29 mouse cellular contexts compared by ENCODE assay signal in the genomic region with DNA sequence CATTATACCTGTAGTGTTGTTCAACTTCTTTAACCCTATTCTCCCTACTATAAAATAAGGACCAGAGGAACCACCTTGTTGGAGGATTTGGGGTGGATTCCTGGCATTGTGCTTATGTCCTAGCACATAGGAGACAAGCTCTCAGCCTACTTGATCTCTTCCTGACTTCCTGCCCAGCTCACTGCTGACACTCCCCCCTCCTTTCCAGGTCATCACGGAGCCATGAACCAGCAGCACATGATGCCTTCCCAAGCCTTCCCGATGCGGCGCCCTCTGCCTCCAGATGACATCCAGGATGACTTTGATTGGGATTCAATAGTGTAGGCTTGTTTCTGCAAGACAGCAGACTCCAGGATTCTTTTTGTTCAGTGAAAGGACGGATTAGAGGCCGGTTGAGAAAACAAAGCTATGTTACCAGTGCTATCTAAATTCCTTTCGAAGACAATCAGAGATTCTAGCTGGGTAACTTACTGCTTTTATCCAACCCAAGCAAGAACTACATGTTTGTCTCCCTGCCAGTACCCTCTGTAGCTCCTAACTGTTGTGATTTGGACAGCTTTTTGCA. TPM values are rescaled to one million over a fixed set of nuclear protein-coding genes. Genes with fewer than 3 reads are reported as not detected.
A peak's percentile ranks its signal among the peaks of the same experiment; 100 is the strongest.
DNase-seq lines count a peak whose midpoint lies in the region; ATAC-seq and TF ChIP-seq lines count a peak whose summit lies in the region.
"Had no signal": no experiment of that assay in that cellular context is flagged by ENCODE, and none has a peak within 500 bp of the region (broad histone marks: within the 10 kb centered on the region; RNA-seq: fewer than 3 reads in every experiment).

No protein-coding gene starts in this region.

- no peak overlapping the region for H3K4me2 ChIP-seq in heart, postnatal 0 days (ENCODE audit: low read depth, low read length)
- H3K4me2 ChIP-seq in midbrain, embryonic 15.5 days = no peak overlapping the region
- H3K4me2 ChIP-seq: hindbrain, embryonic 12.5 days; kidney, embryonic 15.5 days; limb, embryonic 15.5 days; lung, embryonic 15.5 days had no signal

- no peak for TF ChIP-seq EP300 in heart, postnatal 0 days (IDR thresholded peaks at IDR 0.05; ENCODE audit: low read depth)

- H3K27me3 ChIP-seq in heart, postnatal 0 days (ENCODE audit: control insufficient read depth, insufficient read depth, low read length) = no peaks in the 10 kb centered on the region
- H3K27me3 ChIP-seq in heart, embryonic 10.5 days (ENCODE audit: insufficient read depth, poor library complexity, severe bottlenecking) = no peaks in the 10 kb centered on the region
- no peaks in the 10 kb centered on the region for H3K27me3 ChIP-seq in midbrain, embryonic 15.5 days (replicated peaks)
- no peaks in the 10 kb centered on the region for H3K27me3 ChIP-seq in thymus, adult 2 months (ENCODE audit: control insufficient read depth, insufficient read depth, low read length)
- H3K27me3 ChIP-seq: hindbrain, embryonic 12.5 days; kidney, embryonic 15.5 days; limb, embryonic 15.5 days; lung, embryonic 15.5 days; megakaryocyte, embryonic 14.5 days; Patski had no signal

- ATAC-seq in heart, postnatal 0 days (ENCODE audit: insufficient read depth, low read depth) = no peak
- ATAC-seq in midbrain, embryonic 15.5 days (replicated peaks) = no peak
- ATAC-seq: activated CD4-positive, CD25-positive, alpha-beta regulatory T cell, adult 4 months; forebrain, embryonic 14.5 days; Patski had no signal

- H3K4me3 ChIP-seq in heart, postnatal 0 days (ENCODE audit: low read depth, low read length) = no peak overlapping the region
- no peak overlapping the region for H3K4me3 ChIP-seq in heart, embryonic 10.5 days
- H3K4me3 ChIP-seq in midbrain, embryonic 15.5 days = no peak overlapping the region
- no peak overlapping the region for H3K4me3 ChIP-seq in thymus, adult 2 months (ENCODE audit: control insufficient read depth, insufficient read depth, low read length)
- H3K4me3 ChIP-seq: hindbrain, embryonic 12.5 days; kidney, embryonic 15.5 days; left cerebral cortex, adult 2 months; limb, embryonic 15.5 days; lung, embryonic 15.5 days; megakaryocyte, embryonic 14.5 days had no signal

- WGBS in heart, postnatal 0 days = 34% methylated on average over 7 of the region's 7 CpGs
- WGBS in heart, embryonic 10.5 days = 60% methylated on average over 7 of the region's 7 CpGs
- 20% methylated on average over 7 of the region's 7 CpGs for WGBS in midbrain, embryonic 15.5 days
- WGBS in thymus, adult 2 months = 95% methylated on average over 7 of the region's 7 CpGs

- no peaks in the 10 kb centered on the region for H3K9me3 ChIP-seq in heart, postnatal 0 days (replicated peaks; ENCODE audit: control insufficient read depth, low read length)
- no peaks in the 10 kb centered on the region for H3K9me3 ChIP-seq in heart, embryonic 10.5 days
- H3K9me3 ChIP-seq in midbrain, embryonic 15.5 days = no peaks in the 10 kb centered on the region
- H3K9me3 ChIP-seq: hindbrain, embryonic 12.5 days; kidney, embryonic 15.5 days; limb, embryonic 15.5 days; lung, embryonic 15.5 days; megakaryocyte, embryonic 14.5 days had no signal

- peaks cover 61% of the 10 kb centered on the region for H3K36me3 ChIP-seq in heart, postnatal 0 days (replicated peaks; ENCODE audit: control insufficient read depth, insufficient read depth, low read length)
- peaks cover 52% of the 10 kb centered on the region for H3K36me3 ChIP-seq in heart, embryonic 10.5 days
- H3K36me3 ChIP-seq in midbrain, embryonic 15.5 days (replicated peaks) = peaks cover 13% of the 10 kb centered on the region; the same call in 1 of the 2 replicates
- peaks cover 50% of the 10 kb centered on the region for H3K36me3 ChIP-seq in thymus, adult 2 months (ENCODE audit: control insufficient read depth, insufficient read depth, low read length)

- H3K27ac ChIP-seq in heart, postnatal 0 days (ENCODE audit: low read depth) = peak overlapping the region; percentile 15; the same call in 1 of the 2 replicates
- H3K27ac ChIP-seq in heart, embryonic 10.5 days = no peak overlapping the region
- peak overlapping the region; percentile 38; the same call in 1 of the 2 replicates for H3K27ac ChIP-seq in midbrain, embryonic 15.5 days
- H3K27ac ChIP-seq in thymus, adult 2 months (ENCODE audit: control insufficient read depth, insufficient read depth, low read length) = no peak overlapping the region
- H3K27ac ChIP-seq: kidney, embryonic 15.5 days; left cerebral cortex, adult 2 months; limb, embryonic 15.5 days; liver, embryonic 14.5 days; lung, embryonic 15.5 days had no signal

- intact Hi-C loops in heart, postnatal 14 days (cut with DNase I) = loop anchor here (5.0 kb wide), 2 partner anchors 89 to 199 kb away; partner anchors contain the start of genes Foxj3 and Frg2f1

- DNase-seq in heart, adult 11 months = peak; percentile 90
- DNase-seq in heart, postnatal 14 days = no peak
- peak; percentile 29 for DNase-seq in heart, postnatal 0 days (ENCODE audit: low spot score)
- DNase-seq in heart, embryonic 10.5 days (ENCODE audit: low spot score) = no peak
- peak; percentile 76 for DNase-seq in R1 (ENCODE audit: low read depth, low spot score)
- DNase-seq in thymus, adult 2 months = no peak
- DNase-seq: adrenal gland, adult 8-10 months; cerebellum, postnatal 14 days; gastrocnemius, postnatal 14 days; kidney, adult 11 months; kidney, postnatal 4 days; left cerebral cortex, postnatal 4 days; lung, postnatal 36 days; thymus, postnatal 25 days had no signal

- no peak for TF ChIP-seq POLR2A in thymus, adult 2 months (IDR thresholded peaks at IDR 0.05; ENCODE audit: control insufficient read depth, extremely low read depth, insufficient read depth, low read length, poor library complexity)

- TF ChIP-seq CTCF in heart, postnatal 0 days (IDR thresholded peaks at IDR 0.05; ENCODE audit: low read depth) = no peak
- no peak for TF ChIP-seq CTCF in thymus, adult 2 months (IDR thresholded peaks at IDR 0.05; ENCODE audit: borderline replicate concordance, control insufficient read depth, extremely low read depth, insufficient read depth, low read length, poor library complexity)

- no peak overlapping the region for H3K9ac ChIP-seq in heart, postnatal 0 days (replicated peaks; ENCODE audit: low read depth, low read length)
- no peak overlapping the region for H3K9ac ChIP-seq in midbrain, embryonic 15.5 days
- H3K9ac ChIP-seq: hindbrain, embryonic 12.5 days; kidney, embryonic 15.5 days; limb, embryonic 15.5 days; liver, embryonic 14.5 days; lung, embryonic 15.5 days had no signal

- 0 out of 2 replicates have a peak, but pooled peaks cover 4% of the 10 kb centered on the region for H3K4me1 ChIP-seq in heart, postnatal 0 days (ENCODE audit: control insufficient read depth, insufficient read depth)
- peaks cover 30% of the 10 kb centered on the region for H3K4me1 ChIP-seq in heart, embryonic 10.5 days
- H3K4me1 ChIP-seq in midbrain, embryonic 15.5 days = peaks cover 15% of the 10 kb centered on the region
- no peaks in the 10 kb centered on the region for H3K4me1 ChIP-seq in thymus, adult 2 months (replicated peaks; ENCODE audit: control insufficient read depth, insufficient read depth, low read length)
- H3K4me1 ChIP-seq: hindbrain, embryonic 12.5 days; limb, embryonic 15.5 days had no signal

RNA-seq across cellular contexts. Expression of gene Guca2a, which starts 11.3 kb away (rescaled TPM):
- not detected for total RNA-seq in heart, postnatal 14 days (2021)
- not detected in 2 replicates for total RNA-seq in heart, postnatal 0 days (2014; rRNA removed; ENCODE audit: low replicate concordance)
- 0.29 and 0.42 TPM in 2 replicates for polyA plus RNA-seq in heart, postnatal 0 days (2015; fragmentation: Nextera tagmentation; extraction: Ambion mirVana)
- polyA plus RNA-seq in heart, embryonic 10.5 days (2016; fragmentation: Nextera tagmentation; extraction: Ambion mirVana) = 0.26 TPM in 1 of 2 replicates, not detected in the other
- polyA plus RNA-seq in midbrain, embryonic 15.5 days (2015; fragmentation: Nextera tagmentation; extraction: Ambion mirVana) = not detected in 2 replicates
- 0.54 and 0.75 TPM in 2 replicates for polyA plus RNA-seq in thymus, adult 2 months (2012; rRNA removed)
- total RNA-seq: ES-E14; gastrocnemius, postnatal 14 days; layer of hippocampus, postnatal 10 days; left cerebral cortex, adult 2 months; left cerebral cortex, postnatal 4 days had no signal
- polyA plus RNA-seq: activated CD4-positive, CD25-positive, alpha-beta regulatory T cell, adult 4 months; embryonic facial prominence, embryonic 11.5 days; forebrain, embryonic 14.5 days; hindbrain, embryonic 12.5 days; limb, embryonic 15.5 days; liver, embryonic 14.5 days; lung, embryonic 15.5 days; neural tube, embryonic 11.5 days; Patski had no signal

RNA-seq across cellular contexts. Expression of gene Guca2b, which starts 32.6 kb away (rescaled TPM):
- not detected for total RNA-seq in heart, postnatal 14 days (2021)
- not detected in 2 replicates for total RNA-seq in heart, postnatal 0 days (2014; rRNA removed; ENCODE audit: low replicate concordance)
- not detected in 2 replicates for polyA plus RNA-seq in heart, postnatal 0 days (2015; fragmentation: Nextera tagmentation; extraction: Ambion mirVana)
- polyA plus RNA-seq in heart, embryonic 10.5 days (2016; fragmentation: Nextera tagmentation; extraction: Ambion mirVana) = not detected in 2 replicates
- polyA plus RNA-seq in midbrain, embryonic 15.5 days (2015; fragmentation: Nextera tagmentation; extraction: Ambion mirVana) = not detected in 2 replicates
- 1.7 and 2.7 TPM in 2 replicates for polyA plus RNA-seq in thymus, adult 2 months (2012; rRNA removed)
- total RNA-seq: adrenal gland, adult 8-10 months; ES-E14; gastrocnemius, postnatal 14 days; layer of hippocampus, postnatal 10 days; left cerebral cortex, adult 2 months; left cerebral cortex, postnatal 4 days had no signal
- polyA plus RNA-seq: activated CD4-positive, CD25-positive, alpha-beta regulatory T cell, adult 4 months; embryonic facial prominence, embryonic 11.5 days; forebrain, embryonic 14.5 days; hindbrain, embryonic 12.5 days; limb, embryonic 15.5 days; lung, embryonic 15.5 days; neural tube, embryonic 11.5 days had no signal

Comparison
In these comparisons a context has a peak if more than half of its experiments do, and no peak if none do; other contexts are left out.
1. DNase-seq: peak in heart, adult 11 months (single experiment), heart, postnatal 0 days (single experiment) and R1 (single experiment); none in heart, postnatal 14 days (0 of 2), heart, embryonic 10.5 days (single experiment) and thymus, adult 2 months (single experiment).
2. H3K27ac ChIP-seq: peak in heart, postnatal 0 days (single experiment) and midbrain, embryonic 15.5 days (single experiment); none in heart, embryonic 10.5 days (single experiment) and thymus, adult 2 months (single experiment).